Mouse (Mus musculus) layer of hippocampus, adult 6 months (tissue): ENCODE results near the gene Hmgb4. TPM values are rescaled to one million over a fixed set of nuclear protein-coding genes. Genes with fewer than 3 reads are reported as not detected.

Experiments used
- long read RNA-seq, 2 experiments: library from polyadenylated mRNA; unstranded; transcript quantifications; one replicate each; pipeline ENCODE4 v2.0.0; 2019 to 2020
- polyA plus RNA-seq: library from polyadenylated mRNA; unstranded; fragments of <200 nt; fragmentation: Nextera tagmentation; gene quantifications from 2 replicates; pipeline ENCODE4 v1.2.3, GENCODE M21; 2021

Hmgb4 gene
- polyA plus RNA-seq = not detected in 2 replicates
- long read RNA-seq, experiment 1 = 0 reads
- long read RNA-seq, experiment 2 = 0 reads

DNA sequence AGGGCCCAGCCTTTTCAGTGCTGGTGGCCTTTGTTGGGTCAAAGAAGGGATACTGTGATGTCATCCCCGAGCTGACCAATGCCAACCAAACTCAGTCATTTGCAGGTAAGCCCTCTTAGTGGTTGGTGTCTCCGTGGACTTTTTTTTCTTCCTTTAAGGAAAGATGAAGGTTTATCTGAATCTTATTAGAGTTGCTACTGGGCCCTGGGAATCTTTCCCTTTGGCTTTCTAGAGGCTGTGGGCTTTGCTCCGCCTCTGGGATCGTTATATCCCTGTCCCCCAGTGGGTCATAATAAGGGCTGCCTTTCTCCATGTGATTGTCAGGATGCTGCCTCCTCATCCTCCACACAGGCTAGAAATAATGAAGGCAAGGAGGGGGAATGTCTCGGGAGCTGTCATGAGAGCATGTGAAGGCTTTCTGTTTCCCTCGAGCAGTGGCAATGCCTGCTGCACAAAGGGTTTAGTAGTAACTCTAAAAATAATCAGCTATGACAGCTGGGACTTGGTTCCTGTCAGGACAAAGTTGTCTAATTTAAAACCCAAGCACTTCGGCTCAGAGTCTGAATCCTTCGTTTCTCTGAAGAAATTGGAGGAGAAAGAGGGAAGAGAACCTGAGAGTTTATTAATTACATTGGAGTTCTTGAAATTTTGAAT lies at the start of gene Hmgb4:
Gene Hmgb4, minus strand, starts transcription at position 51 of the 654 bp plus-strand sequence.

